Mouse (Mus musculus) spleen, adult 2 months (tissue): Measurements from ENCODE around the gene Snrpd3. TPM values are rescaled to one million over a fixed set of nuclear protein-coding genes. Genes with fewer than 3 reads are reported as not detected.

Experiments
- DNase-seq, 2 experiments: peaks; one replicate each; pipeline versions ENCODE4 v3.0.0 to v3.0.0-alpha.2; 2012 to 2021; ENCODE audit warnings: low spot score in 2 of 2, low read depth in 1 of 2
- H3K27ac ChIP-seq: fragments of 200-500 bp; 2 replicates; pipeline ENCODE4 v1.5.1; 2012; ENCODE audit warnings: low read length, inconsistent platforms; ENCODE audit not compliant: insufficient read depth
- H3K27me3 ChIP-seq: fragments of 200-500 bp; 2 replicates; pipeline ENCODE4 v1.6.1; 2012; ENCODE audit warnings: mild to moderate bottlenecking, moderate library complexity, low read length, inconsistent platforms; ENCODE audit not compliant: control insufficient read depth, insufficient read depth
- H3K36me3 ChIP-seq: fragments of 200-500 bp; 2 replicates; pipeline ENCODE4 v1.6.1; 2012; ENCODE audit warnings: mild to moderate bottlenecking, low read length, inconsistent platforms; ENCODE audit not compliant: control insufficient read depth, insufficient read depth
- H3K4me1 ChIP-seq: fragments of 200-500 bp; 2 replicates; pipeline ENCODE4 v1.6.1; 2011; ENCODE audit warnings: inconsistent platforms; ENCODE audit not compliant: control insufficient read depth, insufficient read depth, insufficient read length
- H3K4me3 ChIP-seq: fragments of 200-500 bp; 2 replicates; pipeline ENCODE4 v1.5.1; 2011; ENCODE audit warnings: mild to moderate bottlenecking, inconsistent platforms; ENCODE audit not compliant: insufficient read depth, insufficient read length; ENCODE audit errors: extremely low read depth
- CTCF ChIP-seq: fragments of 200-500 bp; IDR thresholded peaks from 2 replicates; pipeline ENCODE4 v1.5.1; 2011; ENCODE audit warnings: mild to moderate bottlenecking, inconsistent platforms; ENCODE audit not compliant: insufficient read depth, insufficient read length, insufficient replicate concordance; ENCODE audit errors: extremely low read depth
- POLR2A ChIP-seq: fragments of 200-500 bp; IDR thresholded peaks from 2 replicates; pipeline ENCODE4 v1.6.1; 2011; ENCODE audit warnings: low read depth, low read length, inconsistent platforms
- WGBS: fragments of 180-500 bp; shearing (Covaris S2); methylation state at CpG from one replicate; pipeline ENCODE4 v1.1.7; 2018; 5-methylcytosine and 5-hydroxymethylcytosine counted together
- polyA plus RNA-seq: library from polyadenylated mRNA; depleted of rRNA; stranded (reverse); fragments of >200 nt; gene quantifications from 2 replicates; pipeline ENCODE4 v1.2.3, GENCODE M21; 2012

Snrpd3 gene
- polyA plus RNA-seq, 1 experiment = 12.8 TPM

DNA sequence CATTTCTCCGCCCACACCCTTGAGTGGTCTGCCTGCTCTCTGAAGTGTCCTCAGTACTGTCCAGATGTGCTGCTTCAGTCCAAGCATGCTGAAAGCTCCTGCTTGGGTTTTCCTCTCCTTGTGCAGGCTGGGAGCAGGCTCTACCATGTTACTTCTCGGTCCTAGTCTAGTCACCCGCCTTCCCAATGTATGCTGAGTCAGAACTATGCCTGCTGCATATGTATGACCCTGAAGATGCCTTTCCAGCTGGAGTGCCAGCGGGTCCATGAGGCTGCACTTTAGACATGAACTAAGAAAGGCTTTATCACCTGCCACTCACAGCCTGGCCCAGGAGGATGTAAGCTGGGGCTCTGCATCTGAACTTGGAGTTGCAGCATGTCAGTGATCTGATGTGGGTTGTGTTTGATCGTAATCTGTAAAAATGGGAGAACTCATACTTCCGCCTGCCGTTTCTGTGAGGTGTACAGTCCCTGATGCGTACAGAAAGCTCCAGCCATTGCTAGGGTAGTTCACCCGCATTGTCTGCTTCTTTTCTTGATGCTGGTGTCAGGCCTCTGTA lies 14.3 kb downstream of the Snrpd3 start:
- Histone ChIP-seq H3K4me3 (0 out of 2 replicates have a peak overlapping the region, but pooled peaks have one; percentile 2), H3K27me3 (no peaks in the 10 kb centered on the region), H3K27ac (peak overlapping the region; percentile 63), H3K36me3 (peaks cover 19% of the 10 kb centered on the region), H3K4me1 (peaks cover 3% of the 10 kb centered on the region; the same call in 1 of the 2 replicates)
- WGBS = 77% methylated on average over 9 of the region's 9 CpGs
- TF ChIP-seq CTCF (no peak), POLR2A (no peak)
- peak in 1 of 2 experiments; percentile 29 for DNase-seq

DNA sequence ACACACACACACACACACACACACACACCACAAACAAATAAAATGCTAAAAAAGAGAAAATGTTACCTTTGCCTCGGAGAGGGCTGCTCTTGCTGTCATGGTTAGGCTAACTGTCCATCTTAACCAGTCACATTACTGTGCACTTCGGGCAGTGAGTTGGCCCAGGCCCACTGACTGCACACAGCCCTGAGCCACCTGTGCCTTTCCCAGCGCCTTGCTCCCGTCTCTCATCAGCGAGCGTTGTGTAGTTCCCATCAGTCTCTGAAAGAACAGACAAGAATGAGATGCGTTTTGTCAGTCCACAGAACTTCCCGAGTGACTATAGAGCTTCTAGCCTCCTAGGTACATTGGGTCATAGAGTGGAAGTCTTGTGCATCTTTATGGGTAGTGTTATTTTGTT lies 16.9 kb downstream of the Snrpd3 start:
- Histone ChIP-seq H3K27me3 (no peaks in the 10 kb centered on the region), H3K36me3 (peaks cover 17% of the 10 kb centered on the region), H3K4me1 (peaks cover 3% of the 10 kb centered on the region; the same call in 1 of the 2 replicates), H3K4me3 (no peak overlapping the region), H3K27ac (no peak overlapping the region)
- 96% methylated on average over 8 of the region's 8 CpGs for WGBS
- DNase-seq = no peak
- TF ChIP-seq POLR2A (no peak), CTCF (no peak)

DNA sequence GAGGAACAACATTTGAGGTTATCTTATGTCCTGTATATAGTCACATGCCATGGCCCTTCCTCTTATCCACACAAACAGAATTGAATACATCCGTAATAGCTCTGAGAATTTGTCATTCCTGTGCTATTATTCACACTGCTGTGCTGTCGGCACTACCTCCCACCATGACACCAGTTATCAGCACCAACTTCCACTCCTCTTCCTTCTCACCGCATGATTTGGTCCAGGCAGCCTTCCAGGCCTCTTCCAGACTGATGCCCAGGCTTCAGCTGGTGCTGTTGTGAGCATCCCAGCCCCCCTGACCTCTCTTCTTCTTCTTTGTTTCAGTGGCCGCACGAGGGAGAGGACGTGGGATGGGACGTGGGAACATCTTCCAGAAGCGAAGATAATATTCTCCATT lies 17.6 kb downstream of the Snrpd3 start:
- Histone ChIP-seq H3K4me1 (peaks cover 3% of the 10 kb centered on the region; the same call in 1 of the 2 replicates), H3K4me3 (no peak overlapping the region), H3K27ac (no peak overlapping the region), H3K36me3 (peaks cover 17% of the 10 kb centered on the region), H3K27me3 (no peaks in the 10 kb centered on the region)
- DNase-seq = no peak
- 94% methylated on average over 8 of the region's 8 CpGs for WGBS
- TF ChIP-seq POLR2A = no peak
- TF ChIP-seq CTCF = no peak

DNA sequence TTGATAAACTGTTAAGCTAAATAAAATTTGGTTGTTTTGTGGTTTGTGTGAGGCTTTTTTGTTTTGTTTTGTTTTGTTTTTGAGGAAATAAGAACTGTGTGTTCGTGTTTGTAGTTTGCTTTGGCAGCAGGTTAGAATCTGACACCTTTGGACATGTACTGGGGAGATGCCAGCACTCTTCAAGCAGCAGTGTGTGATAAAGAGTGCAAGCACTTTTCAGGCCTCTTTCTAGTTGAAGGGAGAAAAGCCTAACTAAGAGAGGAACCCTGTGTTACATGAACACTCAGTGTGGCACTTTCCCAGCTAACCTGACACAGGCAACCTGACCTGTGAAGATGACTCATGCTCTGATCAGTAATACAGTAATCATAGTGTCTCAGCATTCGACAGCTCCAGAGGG lies 18.1 kb downstream of the Snrpd3 start:
- Histone ChIP-seq H3K4me1 (no peaks in the 10 kb centered on the region; the same call in 1 of the 2 replicates), H3K36me3 (peaks cover 17% of the 10 kb centered on the region), H3K27me3 (no peaks in the 10 kb centered on the region), H3K4me3 (no peak overlapping the region), H3K27ac (peak overlapping the region; percentile 45; the same call in 1 of the 2 replicates)
- DNase-seq = no peak
- WGBS = 79% methylated on average over 2 of the region's 2 CpGs
- no peak for TF ChIP-seq CTCF
- no peak for TF ChIP-seq POLR2A

DNA sequence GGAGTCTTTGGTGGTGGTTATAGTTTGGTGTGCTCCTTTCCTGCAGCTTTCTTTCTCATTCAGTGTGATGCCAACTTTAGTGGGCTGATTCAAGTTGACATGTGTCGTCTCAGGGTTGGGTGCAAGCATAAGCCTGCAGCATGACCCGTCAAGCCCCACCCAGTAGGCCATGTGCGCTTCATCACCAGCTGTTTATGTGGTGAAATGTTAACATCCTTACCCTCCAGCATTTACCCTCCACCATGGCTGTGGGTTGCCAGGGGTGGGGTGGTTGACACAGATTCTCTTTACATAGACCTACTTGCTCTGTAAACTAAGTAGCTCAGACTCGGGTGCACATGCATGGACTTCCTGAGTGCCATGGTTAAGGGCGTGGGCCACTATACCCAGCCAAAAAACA lies 18.8 kb downstream of the Snrpd3 start:
- Histone ChIP-seq H3K27ac (peak overlapping the region; percentile 63), H3K4me3 (no peak overlapping the region), H3K36me3 (peaks cover 17% of the 10 kb centered on the region), H3K4me1 (no peaks in the 10 kb centered on the region; the same call in 1 of the 2 replicates), H3K27me3 (no peaks in the 10 kb centered on the region)
- TF ChIP-seq CTCF (no peak), POLR2A (no peak)
- 64% methylated on average over 5 of the region's 5 CpGs for WGBS
- DNase-seq = peak in 1 of 2 experiments; percentile 30

DNA sequence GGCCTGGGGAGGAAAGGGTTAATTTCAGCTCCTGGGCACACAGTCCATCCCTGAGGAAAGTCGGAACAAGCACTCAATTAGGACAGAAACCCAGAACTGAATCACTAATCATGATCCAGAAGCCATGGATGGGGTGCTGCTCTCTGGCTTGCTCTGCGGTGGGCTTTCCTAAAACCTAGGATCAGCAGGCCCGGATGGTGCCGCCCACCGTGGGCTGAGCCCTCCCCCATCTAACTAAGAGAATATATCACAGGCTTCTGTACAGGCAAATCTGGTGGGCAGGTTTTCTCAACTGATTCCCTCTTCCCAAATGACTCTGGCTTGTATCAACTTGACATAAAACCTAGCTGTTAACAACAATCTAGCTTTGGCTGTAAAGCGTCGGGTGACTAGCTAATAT lies 30.6 kb downstream of the Snrpd3 start:
- Histone ChIP-seq H3K27ac (no peak overlapping the region), H3K36me3 (no peaks in the 10 kb centered on the region), H3K4me3 (no peak overlapping the region), H3K4me1 (no peaks in the 10 kb centered on the region), H3K27me3 (peaks cover 3% of the 10 kb centered on the region; the same call in 1 of the 2 replicates)
- 86% methylated on average over 7 of the region's 7 CpGs for WGBS
- DNase-seq = no peak
- TF ChIP-seq POLR2A (no peak), CTCF (no peak)

DNA sequence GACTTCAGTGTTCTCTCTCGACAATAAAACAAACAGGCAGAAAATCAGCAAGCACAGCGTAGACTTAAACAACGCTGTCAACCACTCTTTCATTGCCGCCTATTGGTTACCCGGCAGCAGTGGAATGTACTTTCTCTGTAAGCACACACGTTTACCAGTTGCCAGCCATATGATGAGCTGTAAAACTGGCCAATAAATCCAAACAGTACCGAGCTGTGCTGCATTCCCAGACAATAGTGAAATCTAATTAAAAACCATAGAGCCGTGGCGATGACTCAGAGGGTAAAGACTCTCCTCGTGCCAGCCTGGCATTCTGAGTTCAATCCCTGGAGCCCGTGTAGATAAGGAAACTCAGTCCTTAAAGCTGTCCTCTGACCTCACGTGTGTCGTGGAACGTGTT lies 31.1 kb downstream of the Snrpd3 start:
- no peak for DNase-seq
- 84% methylated on average over 14 of the region's 14 CpGs for WGBS
- H3K36me3 ChIP-seq = no peaks in the 10 kb centered on the region
- H3K4me3 ChIP-seq = no peak overlapping the region
- H3K4me1 ChIP-seq = no peaks in the 10 kb centered on the region
- peaks cover 3% of the 10 kb centered on the region; the same call in 1 of the 2 replicates for H3K27me3 ChIP-seq
- no peak for TF ChIP-seq POLR2A
- no peak for TF ChIP-seq CTCF
- H3K27ac ChIP-seq = no peak overlapping the region
